Mouse (Mus musculus): ENCODE measurements around the gene Proser1. TPM values are rescaled to one million over a fixed set of nuclear protein-coding genes. Genes with fewer than 3 reads are reported as not detected.

Gene Proser1
- polyA plus RNA-seq, 1 experiment from 2014 or later: 4.0 TPM

DNA sequence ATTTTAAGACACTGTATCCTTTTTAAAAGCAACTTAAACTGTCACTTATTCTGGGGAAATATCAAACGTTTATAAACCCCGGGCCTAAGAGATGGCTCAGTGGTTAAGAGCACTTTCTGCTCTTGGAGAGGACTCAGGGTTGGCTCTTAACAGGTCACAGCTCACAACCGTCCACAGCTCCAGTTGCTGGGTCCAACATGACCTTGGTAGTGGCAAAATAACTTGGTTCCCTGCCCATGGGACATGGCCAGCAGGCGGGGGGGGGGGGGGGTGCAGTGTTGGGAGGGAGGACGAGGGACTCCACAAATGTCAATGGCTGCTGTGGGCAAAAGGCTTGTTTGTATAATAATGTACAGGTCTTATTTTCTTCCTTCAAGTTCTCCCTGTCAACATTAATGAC lies 3.9 kb downstream of the Proser1 start:
- WGBS (ENCODE audit: insufficient replicate concordance): 72% methylated on average over 5 of the region's 5 CpGs
- no peak overlapping the region for H3K4me3 ChIP-seq (ENCODE audit: low read depth, low read length)
- no peak overlapping the region for H3K27ac ChIP-seq (ENCODE audit: low read depth)
- peaks cover 36% of the 10 kb centered on the region for H3K4me1 ChIP-seq (ENCODE audit: insufficient read depth)
- DNase-seq (peak; percentile 41), ATAC-seq (no peak)
- no peak overlapping the region for H3K4me2 ChIP-seq (ENCODE audit: low read depth, low read length)
- no peak overlapping the region for H3K9ac ChIP-seq (replicated peaks)
- no peaks in the 10 kb centered on the region for H3K9me3 ChIP-seq (ENCODE audit: low read length)
- H3K27me3 ChIP-seq (ENCODE audit: insufficient read depth, low read length): no peaks in the 10 kb centered on the region
- TF ChIP-seq CTCF (IDR thresholded peaks at IDR 0.05; ENCODE audit: low read depth): no peak
- no peak for TF ChIP-seq EP300 (IDR thresholded peaks at IDR 0.05; ENCODE audit: low read depth)
- peaks cover 15% of the 10 kb centered on the region for H3K36me3 ChIP-seq (replicated peaks; ENCODE audit: insufficient read depth, low read length)

GRCm38 (mm10) chr3:53469650-53470049 lies 6.2 kb downstream of the Proser1 start:
- H3K36me3 ChIP-seq (replicated peaks; ENCODE audit: insufficient read depth, low read length): peaks cover 37% of the 10 kb centered on the region
- peaks cover 35% of the 10 kb centered on the region for H3K4me1 ChIP-seq (ENCODE audit: insufficient read depth)
- DNase-seq: peak; percentile 75
- H3K9me3 ChIP-seq (ENCODE audit: low read length): no peaks in the 10 kb centered on the region
- H3K4me3 ChIP-seq (ENCODE audit: low read depth, low read length): no peak overlapping the region
- 61% methylated on average over 5 of the region's 5 CpGs for WGBS (ENCODE audit: insufficient replicate concordance)
- peak; percentile 87 for ATAC-seq
- TF ChIP-seq EP300 (IDR thresholded peaks at IDR 0.05; ENCODE audit: low read depth): no peak
- TF ChIP-seq CTCF (IDR thresholded peaks at IDR 0.05; ENCODE audit: low read depth): no peak
- no peak overlapping the region for H3K27ac ChIP-seq (ENCODE audit: low read depth)
- no peak overlapping the region for H3K4me2 ChIP-seq (ENCODE audit: low read depth, low read length)
- no peaks in the 10 kb centered on the region for H3K27me3 ChIP-seq (ENCODE audit: insufficient read depth, low read length)
- no peak overlapping the region for H3K9ac ChIP-seq (replicated peaks)

- H3K27me3 ChIP-seq (ENCODE audit: insufficient read depth, low read length): no peaks in the 10 kb centered on the region
- no peak overlapping the region for H3K9ac ChIP-seq (replicated peaks)
- no peak for TF ChIP-seq CTCF (IDR thresholded peaks at IDR 0.05; ENCODE audit: low read depth)
- no peak for TF ChIP-seq EP300 (IDR thresholded peaks at IDR 0.05; ENCODE audit: low read depth)
- H3K4me3 ChIP-seq (ENCODE audit: low read depth, low read length): no peak overlapping the region
- H3K27ac ChIP-seq (ENCODE audit: low read depth): no peak overlapping the region
- WGBS (ENCODE audit: insufficient replicate concordance): 90% methylated on average over 5 of the region's 5 CpGs
- peaks cover 23% of the 10 kb centered on the region for H3K4me1 ChIP-seq (ENCODE audit: insufficient read depth)
- no peak for DNase-seq
- no peak overlapping the region for H3K4me2 ChIP-seq (ENCODE audit: low read depth, low read length)
- H3K36me3 ChIP-seq (replicated peaks; ENCODE audit: insufficient read depth, low read length): peaks cover 55% of the 10 kb centered on the region
- no peaks in the 10 kb centered on the region for H3K9me3 ChIP-seq (ENCODE audit: low read length)
- no peak for ATAC-seq
Measured at GRCm38 (mm10) chr3:53472061-53472460, 8.6 kb downstream of the Proser1 start.

- Histone ChIP-seq H3K27me3 (ENCODE audit: insufficient read depth, low read length) (no peaks in the 10 kb centered on the region), H3K9me3 (ENCODE audit: low read length) (no peaks in the 10 kb centered on the region), H3K36me3 (replicated peaks; ENCODE audit: insufficient read depth, low read length) (peaks cover 76% of the 10 kb centered on the region), H3K4me2 (ENCODE audit: low read depth, low read length) (no peak overlapping the region), H3K27ac (ENCODE audit: low read depth) (no peak overlapping the region), H3K9ac (replicated peaks) (no peak overlapping the region), H3K4me3 (ENCODE audit: low read depth, low read length) (no peak overlapping the region), H3K4me1 (ENCODE audit: insufficient read depth) (peaks cover 8% of the 10 kb centered on the region)
- TF ChIP-seq CTCF (IDR thresholded peaks at IDR 0.05; ENCODE audit: low read depth) (no peak), EP300 (IDR thresholded peaks at IDR 0.05; ENCODE audit: low read depth) (no peak)
- 74% methylated on average over 4 of the region's 4 CpGs for WGBS (ENCODE audit: insufficient replicate concordance)
- no peak for DNase-seq
- no peak for ATAC-seq
Measured at GRCm38 (mm10) chr3:53474179-53474578, 10.7 kb downstream of the Proser1 start.

DNA sequence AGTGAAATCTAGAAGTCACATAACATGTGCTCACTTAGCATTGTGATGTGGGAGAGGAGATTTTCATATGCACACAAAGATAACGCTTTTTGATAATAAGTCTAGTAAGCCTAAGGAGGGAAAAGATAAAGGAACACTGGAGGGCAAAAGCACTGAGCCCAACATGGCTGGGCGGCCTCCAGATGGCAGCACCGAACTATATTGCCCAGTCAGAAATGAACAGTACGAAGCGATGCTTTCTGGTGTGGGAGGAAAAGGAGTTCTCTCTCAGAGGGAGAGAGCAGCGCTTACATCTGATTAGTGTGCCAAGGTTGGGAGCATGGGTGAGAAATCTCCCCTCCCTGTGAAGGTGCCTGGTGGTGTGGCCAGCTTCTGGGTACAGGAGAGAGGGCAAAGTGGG lies 12.4 kb downstream of the Proser1 start:
- no peaks in the 10 kb centered on the region for H3K9me3 ChIP-seq (ENCODE audit: low read length)
- 59% methylated on average over 6 of the region's 6 CpGs for WGBS (ENCODE audit: insufficient replicate concordance)
- H3K9ac ChIP-seq (replicated peaks): no peak overlapping the region
- peaks cover 78% of the 10 kb centered on the region for H3K36me3 ChIP-seq (replicated peaks; ENCODE audit: insufficient read depth, low read length)
- no peak overlapping the region for H3K4me2 ChIP-seq (ENCODE audit: low read depth, low read length)
- H3K4me3 ChIP-seq (ENCODE audit: low read depth, low read length): no peak overlapping the region
- H3K27me3 ChIP-seq (ENCODE audit: insufficient read depth, low read length): no peaks in the 10 kb centered on the region
- DNase-seq (peak; percentile 44), ATAC-seq (no peak)
- no peaks in the 10 kb centered on the region for H3K4me1 ChIP-seq (ENCODE audit: insufficient read depth)
- H3K27ac ChIP-seq (ENCODE audit: low read depth): no peak overlapping the region
- TF ChIP-seq CTCF (IDR thresholded peaks at IDR 0.05; ENCODE audit: low read depth) (peak; percentile 74), EP300 (IDR thresholded peaks at IDR 0.05; ENCODE audit: low read depth) (no peak)

GRCm38 (mm10) chr3:53477468-53477867 lies 14.0 kb downstream of the Proser1 start:
- ATAC-seq: no peak
- no peaks in the 10 kb centered on the region for H3K9me3 ChIP-seq (ENCODE audit: low read length)
- no peak overlapping the region for H3K9ac ChIP-seq (replicated peaks)
- no peak for TF ChIP-seq EP300 (IDR thresholded peaks at IDR 0.05; ENCODE audit: low read depth)
- TF ChIP-seq CTCF (IDR thresholded peaks at IDR 0.05; ENCODE audit: low read depth): no peak
- DNase-seq: no peak
- no peak overlapping the region for H3K4me3 ChIP-seq (ENCODE audit: low read depth, low read length)
- no peaks in the 10 kb centered on the region for H3K4me1 ChIP-seq (ENCODE audit: insufficient read depth)
- H3K36me3 ChIP-seq (replicated peaks; ENCODE audit: insufficient read depth, low read length): peaks cover 78% of the 10 kb centered on the region
- WGBS (ENCODE audit: insufficient replicate concordance): 92% methylated on average over 17 of the region's 17 CpGs
- H3K4me2 ChIP-seq (ENCODE audit: low read depth, low read length): no peak overlapping the region
- H3K27me3 ChIP-seq (ENCODE audit: insufficient read depth, low read length): no peaks in the 10 kb centered on the region
- H3K27ac ChIP-seq (ENCODE audit: low read depth): no peak overlapping the region

All from liver, postnatal 0 days (tissue).